Mouse (Mus musculus) C2C12 (cell line): Measurements from ENCODE around the gene Sufu.

Experiments
- CTCF ChIP-seq: IDR thresholded peaks from one replicate; pipeline ENCODE4 v1.5.1; 2011; ENCODE audit not compliant: control insufficient read depth, insufficient read depth, insufficient read length
- FOSL1 ChIP-seq: IDR thresholded peaks from one replicate; pipeline ENCODE4 v1.8.0; 2011; ENCODE audit warnings: mild to moderate bottlenecking, low read length; ENCODE audit not compliant: poor library complexity, insufficient read depth, severe bottlenecking
- MAX ChIP-seq: IDR thresholded peaks from one replicate; pipeline ENCODE4 v1.6.1; 2011; ENCODE audit warnings: mild to moderate bottlenecking, control low read depth
- USF1 ChIP-seq: IDR thresholded peaks from one replicate; pipeline ENCODE4 v1.6.1; 2011; ENCODE audit warnings: low read depth, mild to moderate bottlenecking, control low read depth, moderate library complexity

DNA sequence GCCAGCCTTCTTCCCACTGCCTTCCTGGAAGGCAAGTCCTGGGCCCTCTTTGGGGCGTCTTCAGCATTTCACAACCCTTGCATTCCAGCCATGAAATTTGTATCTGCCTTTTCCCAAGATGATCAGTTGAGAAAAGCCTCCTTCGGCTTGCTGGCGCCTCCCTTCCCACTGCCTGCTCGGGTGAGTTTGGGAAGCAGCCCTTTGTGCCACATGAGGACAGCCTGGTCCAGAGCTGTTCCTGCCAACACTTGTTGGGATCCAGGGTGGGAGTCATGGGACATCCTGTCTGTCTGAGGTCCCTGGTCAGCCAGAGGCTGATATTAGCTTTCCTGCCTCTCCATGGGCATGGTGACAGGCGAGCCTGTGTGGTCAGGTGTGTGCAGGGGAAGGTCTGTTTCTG, 61.1 kb downstream of the Sufu start:
- TF ChIP-seq FOSL1 (no peak), CTCF (no peak), USF1 (no peak), MAX (no peak)
